Mouse (Mus musculus): ENCODE results near the gene Fam43a. TPM values are rescaled to one million over a fixed set of nuclear protein-coding genes. Genes with fewer than 3 reads are reported as not detected.

The Fam43a gene
- total RNA-seq, 1 experiment from 2014 or later, result 26.3 TPM

Other genes with a start within 250 kb of the Fam43a start
- 54.6 to 83.2 TPM (median 70.1 TPM) in 3 replicates for gene Atp13a3, start 193.7 kb upstream of the Fam43a start, total RNA-seq (2017)
- gene Tmem44, start 48.9 kb upstream of the Fam43a start, total RNA-seq (2017), result 0.11 TPM in 1 of 3 replicates, not detected in the others
- gene Lsg1, start 12.1 kb upstream of the Fam43a start, total RNA-seq (2017), result 64.6 to 83.4 TPM (median 66.6 TPM) in 3 replicates